Mouse (Mus musculus): ENCODE results near the gene Camsap1.

The Camsap1 gene

GRCm38 (mm10) chr2:25978997-25979396 lies 4.1 kb downstream of the Camsap1 start:
- no peak for DNase-seq (ENCODE audit: low read depth, low spot score)

- no peak for DNase-seq (ENCODE audit: low read depth, low spot score)
Observed at GRCm38 (mm10) chr2:25977587-25978239, 5.4 kb downstream of the Camsap1 start.

- DNase-seq (ENCODE audit: low read depth, low spot score) = no peak
Observed at GRCm38 (mm10) chr2:25975141-25975770, 7.8 kb downstream of the Camsap1 start.

- no peak for DNase-seq (ENCODE audit: low read depth, low spot score)
Observed at GRCm38 (mm10) chr2:25970426-25970825, 12.7 kb downstream of the Camsap1 start.

- DNase-seq (ENCODE audit: low read depth, low spot score) = no peak
Observed at GRCm38 (mm10) chr2:25969319-25969718, 13.8 kb downstream of the Camsap1 start.

- DNase-seq (ENCODE audit: low read depth, low spot score) = no peak
Observed at GRCm38 (mm10) chr2:25949291-25949690, 33.8 kb downstream of the Camsap1 start.

GRCm38 (mm10) chr2:25947950-25948349 lies 35.1 kb downstream of the Camsap1 start:
- no peak for DNase-seq (ENCODE audit: low read depth, low spot score)

DNA sequence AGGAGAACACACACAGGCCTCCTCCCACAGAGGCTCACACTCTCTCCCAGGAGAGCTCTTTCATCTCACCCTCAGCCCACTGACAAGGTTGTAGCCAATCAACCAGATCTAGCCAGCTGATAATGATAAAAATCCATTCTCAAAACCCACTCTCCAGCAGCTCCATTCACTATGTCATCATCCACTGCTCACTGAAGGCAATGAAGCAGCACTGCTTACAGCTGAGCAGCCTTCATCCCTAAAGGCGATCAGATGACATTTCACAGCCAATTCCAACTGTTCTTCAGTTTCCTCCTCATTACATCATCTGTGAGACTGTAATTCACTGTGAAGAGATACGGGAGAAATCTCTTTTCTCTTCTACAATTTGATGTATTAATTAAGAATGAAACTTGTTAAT lies 39.3 kb downstream of the Camsap1 start:
- no peak for DNase-seq (ENCODE audit: low read depth, low spot score)

DNA sequence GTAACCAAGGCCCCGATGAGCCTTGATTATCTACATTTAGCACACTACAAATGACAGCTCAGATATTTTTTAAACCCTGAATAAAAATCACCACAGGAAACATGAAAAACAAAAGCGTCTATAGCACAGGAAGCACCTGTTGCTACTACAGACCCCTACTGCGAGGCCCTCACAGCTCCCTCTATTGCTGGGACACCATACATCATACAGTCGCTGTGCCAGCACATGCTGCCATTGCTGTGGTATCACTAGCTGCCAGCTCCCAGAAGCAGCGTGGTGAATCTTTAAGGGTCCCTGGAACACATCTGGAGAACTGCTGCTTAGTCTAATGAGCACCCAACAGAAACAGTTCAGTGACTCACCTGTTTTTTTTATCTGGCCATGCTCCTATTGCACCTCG lies 42.6 kb downstream of the Camsap1 start:
- DNase-seq (ENCODE audit: low read depth, low spot score) = no peak

DNA sequence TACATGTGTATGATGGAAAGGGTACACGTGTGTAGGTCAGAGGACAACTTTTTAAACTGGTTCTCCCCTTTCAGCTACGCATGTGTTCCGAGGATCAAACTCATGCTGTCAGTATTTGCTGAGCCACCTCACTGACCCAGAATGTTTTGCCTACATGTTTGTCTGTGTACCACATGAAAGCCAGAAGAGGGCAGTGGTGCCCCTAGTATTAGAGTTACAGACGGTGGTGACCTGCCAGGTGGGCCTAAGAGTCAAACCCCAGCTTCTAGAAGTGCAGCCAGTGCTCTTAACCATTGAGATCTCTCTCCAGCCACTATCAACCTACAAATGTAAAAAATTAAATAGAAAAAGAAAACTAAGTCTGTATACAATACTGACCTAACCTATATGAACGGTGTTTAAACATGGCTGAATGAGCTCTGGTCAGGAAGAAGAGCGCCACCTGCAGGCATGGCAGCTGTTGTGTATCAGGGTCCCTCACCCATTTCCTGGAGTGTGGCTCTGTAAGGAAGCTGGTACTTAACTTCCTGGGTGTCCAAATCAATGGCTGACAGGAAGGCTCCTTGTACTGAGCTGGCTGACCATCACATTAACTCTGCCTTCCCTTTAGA lies 51.7 kb downstream of the Camsap1 start:
- peak; percentile 67 for DNase-seq (ENCODE audit: low read depth, low spot score)

GRCm38 (mm10) chr2:25927821-25928220 lies 55.3 kb downstream of the Camsap1 start:
- DNase-seq (ENCODE audit: low read depth, low spot score) = no peak

DNA sequence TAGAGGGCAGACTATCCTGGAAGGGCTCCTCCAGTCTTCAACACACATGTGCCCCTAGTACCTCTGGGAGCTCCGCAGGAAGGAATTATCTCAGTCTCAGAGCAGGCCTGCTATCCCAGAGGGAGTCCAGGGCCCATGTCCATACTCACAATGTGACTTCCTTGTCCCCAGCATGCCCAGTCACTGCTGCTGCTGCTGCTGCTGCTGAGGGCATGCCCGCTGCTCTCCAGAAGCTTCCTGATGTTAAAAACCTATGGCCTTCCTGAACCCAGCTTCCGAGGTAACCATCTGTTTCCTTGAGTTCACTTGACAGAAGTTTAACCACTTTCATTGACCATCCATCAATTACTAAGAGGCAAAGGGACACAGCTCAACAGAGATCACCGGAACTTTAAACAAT lies 58.1 kb downstream of the Camsap1 start:
- no peak for DNase-seq (ENCODE audit: low read depth, low spot score)

DNA sequence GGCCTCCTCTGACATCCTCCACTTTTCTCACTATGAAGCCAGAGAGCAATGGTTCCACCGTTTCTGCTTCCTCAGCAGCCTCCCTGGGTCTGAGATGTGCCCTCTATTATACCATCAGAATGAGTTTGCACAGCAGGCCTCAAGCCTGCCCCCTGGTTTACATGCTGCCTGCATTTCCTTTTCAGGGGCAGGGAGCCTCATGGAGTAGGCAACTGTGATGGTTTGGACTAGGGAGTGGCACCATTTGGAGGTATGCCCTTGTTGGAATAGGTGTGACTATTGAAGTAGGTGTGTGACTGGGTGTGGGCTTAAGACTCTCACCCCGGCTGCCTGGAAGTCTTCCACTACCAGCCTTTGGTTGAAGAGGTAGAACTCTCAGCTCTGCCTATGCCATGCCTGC lies 59.3 kb downstream of the Camsap1 start:
- DNase-seq (ENCODE audit: low read depth, low spot score) = no peak

- DNase-seq (ENCODE audit: low read depth, low spot score) = no peak
Observed at GRCm38 (mm10) chr2:25919972-25920371, 63.1 kb downstream of the Camsap1 start.

DNA sequence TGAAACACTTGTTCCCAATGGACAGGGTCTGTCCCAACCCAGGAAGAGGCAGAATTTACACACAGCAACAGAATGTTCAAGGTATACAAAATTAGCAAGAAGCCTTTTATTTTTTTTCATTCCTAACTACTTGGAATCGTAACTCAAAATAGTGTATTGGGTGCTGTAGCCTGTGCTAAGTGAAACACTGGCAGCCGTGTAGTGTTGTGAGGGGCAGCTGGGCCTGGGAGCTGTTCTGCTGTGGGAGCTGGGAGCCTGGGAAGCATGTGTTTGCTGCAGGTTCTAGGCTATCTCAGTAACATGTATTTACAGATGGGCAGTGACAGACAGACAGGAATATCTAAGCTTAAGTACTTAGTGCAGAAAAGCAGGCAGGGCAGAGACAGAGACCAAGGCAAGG lies 64.7 kb downstream of the Camsap1 start:
- no peak for DNase-seq (ENCODE audit: low read depth, low spot score)

GRCm38 (mm10) chr2:25914821-25915220 lies 68.3 kb downstream of the Camsap1 start:
- no peak for DNase-seq (ENCODE audit: low read depth, low spot score)

- no peak for DNase-seq (ENCODE audit: low read depth, low spot score)
Observed at GRCm38 (mm10) chr2:25914201-25914600, 68.9 kb downstream of the Camsap1 start.

DNA sequence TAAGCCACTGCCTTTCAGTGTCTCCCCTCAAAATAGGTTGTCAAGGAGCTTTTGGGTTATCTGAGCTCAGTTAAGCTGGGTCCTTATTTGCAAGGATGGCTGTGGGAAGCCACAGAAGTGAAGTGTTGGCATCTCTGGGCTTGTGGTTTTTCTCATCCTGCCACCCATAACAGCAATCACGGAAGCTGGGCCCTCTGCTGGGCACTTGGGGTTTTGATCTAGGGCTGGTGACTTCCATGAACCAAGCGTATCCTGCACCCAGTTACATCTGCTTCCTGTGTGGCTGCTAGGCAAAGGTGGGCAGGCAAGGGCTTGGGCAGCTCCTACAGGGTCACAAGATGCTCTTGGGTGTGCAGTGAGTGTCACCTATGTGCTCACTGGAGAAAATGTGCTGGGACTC lies 69.8 kb downstream of the Camsap1 start:
- DNase-seq (ENCODE audit: low read depth, low spot score) = peak; percentile 68

DNA sequence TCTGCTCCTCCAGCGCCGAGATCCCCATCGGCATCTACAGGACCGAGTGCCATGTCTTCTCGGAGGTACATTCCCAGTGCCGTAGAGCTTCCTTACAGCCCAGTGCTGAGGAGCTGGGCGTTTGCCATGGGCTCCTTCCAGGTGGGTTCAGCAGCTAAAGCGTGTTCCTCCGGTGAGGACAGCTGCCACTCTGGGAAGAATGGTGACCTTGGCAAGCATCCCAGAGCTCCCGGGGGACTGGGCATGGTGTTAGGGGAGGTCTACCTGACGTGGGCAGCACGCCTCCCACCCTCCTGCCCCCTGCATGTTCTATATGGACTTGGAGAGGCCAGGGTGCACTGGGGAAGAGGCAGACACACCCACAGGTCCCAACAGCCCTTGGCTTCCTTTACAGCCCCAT lies 73.2 kb downstream of the Camsap1 start:
- DNase-seq (ENCODE audit: low read depth, low spot score) = no peak

DNA sequence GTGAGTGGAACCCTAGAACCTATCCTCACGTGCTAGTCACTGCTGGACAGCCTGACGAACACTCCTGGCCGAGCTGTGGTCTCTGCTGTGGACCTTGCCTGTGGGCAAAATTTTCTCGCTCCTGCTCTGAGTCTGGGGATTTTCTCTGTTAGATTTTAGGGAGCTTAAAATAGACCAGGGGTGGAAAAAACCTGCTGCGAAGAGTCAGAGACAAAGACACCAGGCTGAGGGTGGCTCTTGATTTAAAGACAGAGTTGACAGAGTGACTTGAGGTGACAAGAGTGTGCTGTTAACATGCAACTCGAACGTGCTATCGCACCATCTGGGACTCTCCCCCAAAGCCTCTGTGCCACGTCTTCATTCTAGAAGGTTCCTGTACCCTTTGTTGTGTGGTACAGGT lies 84.1 kb downstream of the Camsap1 start:
- DNase-seq (ENCODE audit: low read depth, low spot score) = no peak

DNA sequence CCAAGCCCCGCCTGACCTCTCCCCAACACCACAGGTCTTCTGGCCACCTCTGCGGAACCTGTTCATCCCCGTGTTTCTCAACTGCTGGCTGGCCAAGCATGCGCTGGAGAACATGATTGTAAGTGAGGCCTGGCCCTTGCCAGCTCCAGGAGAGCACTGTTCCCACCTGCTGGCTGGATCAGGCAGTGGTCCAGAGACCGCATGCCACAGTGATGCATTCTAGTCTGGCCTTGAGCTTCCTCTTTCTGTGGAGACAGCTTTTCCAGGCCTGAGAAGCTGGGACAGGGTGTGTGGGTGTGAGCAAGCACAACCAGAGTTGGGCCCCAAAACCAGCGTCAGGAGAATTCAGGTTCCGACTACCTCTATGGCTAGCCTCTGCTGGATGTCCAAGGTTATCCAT lies 90.6 kb downstream of the Camsap1 start:
- DNase-seq (ENCODE audit: low read depth, low spot score) = no peak

DNA sequence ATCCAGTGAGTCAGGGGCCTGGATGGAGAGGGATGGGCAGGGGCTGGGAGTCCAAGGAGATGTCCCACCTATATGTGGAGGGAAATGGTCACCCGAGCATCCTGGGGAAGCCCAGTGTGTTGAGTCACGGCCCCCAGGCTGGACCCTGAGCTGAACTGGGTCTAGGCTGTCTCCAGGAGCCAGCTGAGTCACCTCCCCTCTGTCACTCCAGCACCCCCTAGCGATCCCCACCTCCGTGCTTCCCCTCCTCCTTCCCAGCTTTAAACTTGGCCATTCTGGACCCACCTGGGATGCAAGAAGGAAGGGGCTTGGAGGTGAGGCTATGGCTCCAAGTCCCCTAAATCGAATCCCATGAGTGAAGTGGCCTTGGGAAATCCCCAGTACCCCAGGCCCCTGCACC lies 94.9 kb downstream of the Camsap1 start:
- no peak for DNase-seq (ENCODE audit: low read depth, low spot score)

- DNase-seq (ENCODE audit: low read depth, low spot score) = no peak
Observed at GRCm38 (mm10) chr2:25887226-25887625, 95.9 kb downstream of the Camsap1 start.
